Mouse (Mus musculus) olfactory bulb, adult 2 months (tissue): ENCODE measurements around the gene Ilkap. TPM values are rescaled to one million over a fixed set of nuclear protein-coding genes. Genes with fewer than 3 reads are reported as not detected.

Experiments used
- H3K27ac ChIP-seq: fragments of 200-500 bp; 2 replicates; pipeline ENCODE4 v1.5.1; 2012; ENCODE audit warnings: low read depth, low read length; ENCODE audit not compliant: insufficient read depth
- H3K4me1 ChIP-seq: fragments of 200-500 bp; 2 replicates; pipeline ENCODE4 v1.6.1; 2012; ENCODE audit warnings: low read length; ENCODE audit not compliant: control insufficient read depth, insufficient read depth
- H3K4me3 ChIP-seq: fragments of 200-500 bp; 2 replicates; pipeline ENCODE4 v1.5.1; 2012; ENCODE audit warnings: mild to moderate bottlenecking, low read depth, low read length, moderate library complexity; ENCODE audit not compliant: insufficient read depth
- CTCF ChIP-seq: fragments of 200-500 bp; IDR thresholded peaks from 2 replicates; pipeline ENCODE4 v1.5.1; 2012; ENCODE audit warnings: low read depth, mild to moderate bottlenecking, low read length, moderate library complexity; ENCODE audit not compliant: insufficient read depth
- POLR2A ChIP-seq: fragments of 200-500 bp; IDR thresholded peaks from 2 replicates; pipeline ENCODE4 v1.6.1; 2012; ENCODE audit warnings: mild to moderate bottlenecking, low read depth, low read length, moderate library complexity; ENCODE audit not compliant: insufficient read depth
- WGBS: fragments of 180-500 bp; shearing (Covaris S2); methylation state at CpG from one replicate; pipeline ENCODE4 v1.1.7; 2018; 5-methylcytosine and 5-hydroxymethylcytosine counted together
- polyA plus RNA-seq: library from polyadenylated mRNA; stranded (reverse); fragments of >200 nt; gene quantifications from 2 replicates; pipeline ENCODE4 v1.2.4, GENCODE M21; 2012; ENCODE audit warnings: low replicate concordance; ENCODE audit not compliant: missing spikeins, insufficient read depth, insufficient read length

The Ilkap gene
- polyA plus RNA-seq, 1 experiment = not detected

- H3K27ac ChIP-seq = no peak overlapping the region
- TF ChIP-seq CTCF (no peak), POLR2A (no peak)
- no peak overlapping the region for H3K4me3 ChIP-seq
- 41% methylated on average over 1 of the region's 1 CpGs for WGBS
- peaks cover 10% of the 10 kb centered on the region for H3K4me1 ChIP-seq
These were observed 19.4 kb upstream of the Ilkap start for GRCm38 (mm10) chr1:91417991-91418390.

GRCm38 (mm10) chr1:91415311-91415710 is 16.7 kb upstream of the Ilkap start:
- H3K4me3 ChIP-seq = no peak overlapping the region
- TF ChIP-seq CTCF (no peak), POLR2A (no peak)
- peaks cover 23% of the 10 kb centered on the region for H3K4me1 ChIP-seq
- no peak overlapping the region for H3K27ac ChIP-seq
- 64% methylated on average over 5 of the region's 5 CpGs for WGBS

- no peak overlapping the region for H3K27ac ChIP-seq
- WGBS = 68% methylated on average over 4 of the region's 4 CpGs
- H3K4me1 ChIP-seq = peaks cover 23% of the 10 kb centered on the region
- no peak overlapping the region for H3K4me3 ChIP-seq
- TF ChIP-seq CTCF (no peak), POLR2A (no peak)
These were observed 16.3 kb upstream of the Ilkap start for GRCm38 (mm10) chr1:91414903-91415302.

GRCm38 (mm10) chr1:91413898-91414594 is 15.4 kb upstream of the Ilkap start, which contains the start of gene Hes6:
Gene Hes6 (minus strand): TSS chr1:91414038.
- TF ChIP-seq CTCF = no peak
- no peak for TF ChIP-seq POLR2A
- 0 out of 2 replicates have a peak within 1 kb of the TSS, but pooled peaks have one; percentile 7 for H3K27ac ChIP-seq
- 5% methylated on average over 39 of the region's 39 CpGs for WGBS
- peak within 1 kb of the TSS; percentile 82 for H3K4me3 ChIP-seq
- peaks cover 23% of the 10 kb centered on the region for H3K4me1 ChIP-seq

GRCm38 (mm10) chr1:91413536-91413897 is 14.9 kb upstream of the Ilkap start:
- TF ChIP-seq CTCF = no peak
- TF ChIP-seq POLR2A = no peak
- Histone ChIP-seq H3K27ac (0 out of 2 replicates have a peak overlapping the region, but pooled peaks have one; percentile 7), H3K4me3 (peak overlapping the region; percentile 82), H3K4me1 (peaks cover 23% of the 10 kb centered on the region)
- under 1% methylated on average over 14 of the region's 14 CpGs for WGBS

- H3K4me3 ChIP-seq = peak overlapping the region; percentile 82
- WGBS = under 1% methylated on average over 34 of the region's 34 CpGs
- TF ChIP-seq CTCF (no peak), POLR2A (0 out of 2 replicates have a peak, but pooled peaks have one; percentile 22)
- peaks cover 23% of the 10 kb centered on the region for H3K4me1 ChIP-seq
- 0 out of 2 replicates have a peak overlapping the region, but pooled peaks have one; percentile 7 for H3K27ac ChIP-seq
These were observed 14.5 kb upstream of the Ilkap start for GRCm38 (mm10) chr1:91413030-91413506.

- 3% methylated on average over 64 of the region's 65 CpGs for whole genome bisulfite sequencing
These were observed 13.8 kb upstream of the Ilkap start for GRCm38 (mm10) chr1:91412286-91413029.

GRCm38 (mm10) chr1:91411631-91412285 is 13.1 kb upstream of the Ilkap start:
- TF ChIP-seq POLR2A (no peak), CTCF (no peak)
- Histone ChIP-seq H3K27ac (no peak overlapping the region), H3K4me1 (peaks cover 23% of the 10 kb centered on the region), H3K4me3 (peak overlapping the region; percentile 82; the same call in 1 of the 2 replicates)
- 57% methylated on average over 8 of the region's 8 CpGs for WGBS

More at GRCm38 (mm10) chr1:91412286-91413029, 13.8 kb upstream of the Ilkap start:
- Histone ChIP-seq H3K4me1 (peaks cover 23% of the 10 kb centered on the region), H3K27ac (no peak overlapping the region), H3K4me3 (peak overlapping the region; percentile 82)
- TF ChIP-seq CTCF = no peak
- no peak for TF ChIP-seq POLR2A
